Mouse (Mus musculus) megakaryocyte, embryonic 14.5 days (primary cell): ENCODE measurements around the gene Pla2g2f.

Experiments used
- FLI1 ChIP-seq: IDR thresholded peaks from 2 replicates; pipeline ENCODE4 v1.6.1; 2012; ENCODE audit warnings: low read length, inconsistent platforms, mixed read lengths
- GATA1 ChIP-seq: IDR thresholded peaks from 3 replicates; pipeline ENCODE4 v1.6.1; 2012; ENCODE audit warnings: mixed read lengths, low read length, inconsistent platforms, borderline replicate concordance

DNA sequence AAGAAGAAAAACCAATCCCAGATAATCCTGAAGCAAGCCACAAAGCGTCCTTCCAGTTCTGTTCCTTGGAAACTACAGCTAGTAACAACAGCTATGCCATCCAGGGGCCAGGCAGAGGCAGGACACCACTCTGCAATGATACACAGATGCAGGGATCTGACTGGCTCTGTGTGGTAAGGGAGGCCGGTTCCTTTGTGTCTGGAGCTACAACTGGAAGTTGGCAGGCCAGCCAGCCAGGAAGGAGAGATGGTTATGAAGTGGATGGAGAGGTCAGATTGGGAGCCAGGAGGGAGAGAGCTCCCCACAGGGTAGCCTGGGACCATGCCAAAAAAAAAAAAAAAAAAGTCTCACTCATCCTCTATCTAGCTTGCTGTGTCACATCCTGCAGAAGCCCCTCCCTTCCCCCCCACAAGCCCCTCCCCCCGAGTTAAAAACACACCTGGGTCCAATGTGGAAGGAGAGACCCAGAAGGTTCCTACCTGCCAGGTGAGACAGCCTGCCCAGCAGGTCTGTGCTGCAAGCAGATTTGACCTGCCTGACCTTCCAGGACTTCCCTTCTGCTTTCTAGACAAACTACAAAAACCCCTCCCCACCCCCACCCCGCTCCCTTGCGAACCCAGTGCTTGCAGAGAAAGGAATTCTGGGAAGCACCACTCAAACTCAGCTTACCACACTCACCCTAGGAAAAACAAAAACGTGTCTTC, 39.2 kb upstream of the Pla2g2f start:
- TF ChIP-seq GATA1 (no peak), FLI1 (no peak)
